Mouse (Mus musculus) heart, embryonic 12.5 days (tissue): ENCODE data around the gene Spc25. TPM values are rescaled to one million over a fixed set of nuclear protein-coding genes. Genes with fewer than 3 reads are reported as not detected.
A peak's percentile ranks its signal among the peaks of the same experiment; 100 is the strongest.

ENCODE experiments used
- ATAC-seq: fragments of 200-750 bp; cut with Nextera tagmentation; 2 replicates; pipeline ENCODE4 v1.8.0; 2017; ENCODE audit warnings: moderate TSS enrichment, moderate library complexity; ENCODE audit not compliant: insufficient number of reproducible peaks, low FRiP score
- H3K27ac ChIP-seq: fragments of 300-500 bp; sonication (generic); 2 replicates; pipeline ENCODE4 v1.5.1; 2016; ENCODE audit warnings: mild to moderate bottlenecking, moderate library complexity; ENCODE audit not compliant: poor library complexity, severe bottlenecking
- H3K27me3 ChIP-seq: fragments of 300-500 bp; sonication (generic); replicated peaks from 2 replicates; pipeline ENCODE4 v1.6.1; 2016; ENCODE audit warnings: mild to moderate bottlenecking, moderate library complexity
- H3K36me3 ChIP-seq: fragments of 300-500 bp; sonication (generic); 2 replicates; pipeline ENCODE4 v1.6.1; 2016; ENCODE audit warnings: mild to moderate bottlenecking, moderate library complexity
- H3K4me1 ChIP-seq: fragments of 300-500 bp; sonication (generic); replicated peaks from 2 replicates; pipeline ENCODE4 v1.6.1; 2016; ENCODE audit warnings: mild to moderate bottlenecking
- H3K4me2 ChIP-seq: fragments of 300-500 bp; sonication (generic); 2 replicates; pipeline ENCODE4 v1.6.1; 2016; ENCODE audit warnings: mild to moderate bottlenecking, moderate library complexity
- H3K4me3 ChIP-seq: fragments of 300-500 bp; sonication (generic); 2 replicates; pipeline ENCODE4 v1.5.1; 2016; ENCODE audit warnings: mild to moderate bottlenecking
- H3K9ac ChIP-seq: fragments of 300-500 bp; sonication (generic); 2 replicates; pipeline ENCODE4 v1.6.1; 2016; ENCODE audit warnings: mild to moderate bottlenecking, moderate library complexity
- H3K9me3 ChIP-seq: fragments of 300-500 bp; sonication (generic); replicated peaks from 2 replicates; pipeline ENCODE4 v1.6.1; 2016; ENCODE audit warnings: mild to moderate bottlenecking, moderate library complexity
- WGBS: fragments of 180-500 bp; shearing (Covaris S2); methylation state at CpG from one replicate; pipeline ENCODE4 v1.1.7; 2016; 5-methylcytosine and 5-hydroxymethylcytosine counted together
- polyA plus RNA-seq: library from polyadenylated mRNA; unstranded; fragments of >200 nt; fragmentation: Nextera tagmentation; extraction: Ambion mirVana; gene quantifications from 2 replicates; pipeline ENCODE4 v1.2.1, GENCODE M21; 2016

The Spc25 gene
- 135 and 142 TPM in 2 replicates for polyA plus RNA-seq

GRCm38 (mm10) chr2:69205791-69206351, at the start of gene Spc25:
Spc25 (minus strand) TSS chr2:69206194.
- Histone ChIP-seq H3K9ac (peak within 1 kb of the TSS; percentile 92), H3K27me3 (no peaks in the 10 kb centered on the region), H3K4me1 (peaks cover 8% of the 10 kb centered on the region), H3K4me2 (peak within 1 kb of the TSS; percentile 75), H3K4me3 (peak within 1 kb of the TSS; percentile 95), H3K27ac (peak within 1 kb of the TSS; percentile 85), H3K9me3 (no peaks in the 10 kb centered on the region), H3K36me3 (peaks cover 19% of the 10 kb centered on the region)
- peak; percentile 99 for ATAC-seq
- 0% methylated on average over 46 of the region's 46 CpGs for WGBS

DNA sequence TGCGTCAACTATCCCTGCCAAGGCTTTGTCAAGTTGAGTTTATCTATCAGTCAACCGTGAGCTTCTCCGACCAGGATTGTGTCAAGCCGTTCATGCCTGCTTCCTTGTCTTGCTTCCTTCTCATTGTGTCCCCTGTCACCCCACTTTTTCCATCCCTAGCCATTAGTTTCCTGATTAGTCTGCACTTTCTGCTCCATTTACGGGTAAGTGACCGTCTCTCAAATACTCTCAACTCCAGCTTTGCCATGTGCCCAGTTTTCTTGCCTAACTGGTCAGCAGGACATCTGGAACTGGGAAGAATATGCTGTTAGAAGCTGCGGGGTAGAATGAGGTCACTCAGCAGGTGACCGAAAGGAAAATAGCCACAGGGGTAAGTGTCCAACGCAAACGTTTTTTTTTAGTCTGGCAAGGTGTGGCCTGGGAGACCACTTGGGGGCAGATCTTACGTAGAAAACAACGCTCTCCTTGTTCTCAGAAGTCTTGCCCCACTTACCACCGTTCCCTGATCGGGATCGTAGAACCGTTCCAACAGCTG, 42.3 kb upstream of the Spc25 start:
- WGBS = 51% methylated on average over 16 of the region's 16 CpGs
- no peaks in the 10 kb centered on the region for H3K4me1 ChIP-seq
- no peak overlapping the region for H3K4me3 ChIP-seq
- ATAC-seq = no peak
- H3K36me3 ChIP-seq = no peaks in the 10 kb centered on the region
- H3K9ac ChIP-seq = no peak overlapping the region
- no peak overlapping the region for H3K4me2 ChIP-seq
- no peak overlapping the region for H3K27ac ChIP-seq
- H3K27me3 ChIP-seq = no peaks in the 10 kb centered on the region
- H3K9me3 ChIP-seq = no peaks in the 10 kb centered on the region

- no peak overlapping the region for H3K4me3 ChIP-seq
- ATAC-seq = no peak
- H3K9ac ChIP-seq = no peak overlapping the region
- H3K27ac ChIP-seq = no peak overlapping the region
- WGBS = 85% methylated on average over 1 of the region's 1 CpGs
- H3K9me3 ChIP-seq = no peaks in the 10 kb centered on the region
- no peaks in the 10 kb centered on the region for H3K4me1 ChIP-seq
- no peaks in the 10 kb centered on the region for H3K27me3 ChIP-seq
- H3K4me2 ChIP-seq = no peak overlapping the region
- no peaks in the 10 kb centered on the region for H3K36me3 ChIP-seq
Measured at GRCm38 (mm10) chr2:69247081-69247480, 41.1 kb upstream of the Spc25 start.

DNA sequence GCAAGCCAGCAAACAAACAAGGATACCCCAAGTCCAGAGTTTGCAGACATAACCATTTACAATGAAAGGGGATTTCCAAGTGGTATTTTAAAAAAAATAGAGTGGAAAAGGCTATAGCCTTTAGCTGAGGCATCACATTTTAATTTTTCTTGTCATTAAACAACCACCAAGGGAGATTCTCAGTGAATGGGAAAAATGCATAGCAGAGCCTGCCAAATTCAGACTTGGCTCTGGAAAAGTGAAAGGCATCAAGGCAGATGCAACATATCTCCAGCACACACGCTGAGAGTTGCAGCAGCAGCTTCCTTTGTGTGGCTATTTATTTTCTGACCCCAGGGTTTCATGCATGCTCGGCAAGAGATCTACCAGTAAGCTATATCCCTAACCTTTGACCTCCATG, 38.9 kb upstream of the Spc25 start:
- Histone ChIP-seq H3K9ac (no peak overlapping the region), H3K4me3 (no peak overlapping the region), H3K27me3 (no peaks in the 10 kb centered on the region), H3K4me1 (no peaks in the 10 kb centered on the region), H3K36me3 (no peaks in the 10 kb centered on the region), H3K4me2 (no peak overlapping the region), H3K9me3 (no peaks in the 10 kb centered on the region), H3K27ac (no peak overlapping the region)
- ATAC-seq = no peak
- WGBS = 40% methylated on average over 2 of the region's 2 CpGs

DNA sequence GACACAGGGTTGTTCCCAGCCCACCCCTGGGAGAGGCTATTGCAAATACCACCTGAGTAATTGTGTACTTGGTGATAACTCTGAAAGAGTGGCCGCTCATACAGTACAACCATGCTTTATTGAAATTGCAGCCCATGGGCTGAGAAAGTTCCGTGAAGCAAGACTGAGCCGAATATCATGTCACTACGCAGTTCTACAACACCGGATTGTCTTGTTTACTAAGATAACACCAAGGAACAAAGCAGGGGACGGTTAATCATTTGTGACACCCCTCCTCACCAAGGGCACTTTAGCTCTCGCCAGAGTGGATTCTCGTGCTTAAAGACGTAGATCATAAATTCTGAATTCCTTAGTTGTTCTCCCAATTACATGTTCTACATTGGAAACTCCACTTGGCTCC, 33.3 kb upstream of the Spc25 start:
- H3K27ac ChIP-seq = no peak overlapping the region
- no peaks in the 10 kb centered on the region for H3K36me3 ChIP-seq
- H3K9ac ChIP-seq = no peak overlapping the region
- H3K4me2 ChIP-seq = no peak overlapping the region
- WGBS = 77% methylated on average over 9 of the region's 9 CpGs
- no peak overlapping the region for H3K4me3 ChIP-seq
- H3K9me3 ChIP-seq = no peaks in the 10 kb centered on the region
- no peaks in the 10 kb centered on the region for H3K27me3 ChIP-seq
- H3K4me1 ChIP-seq = no peaks in the 10 kb centered on the region
- no peak for ATAC-seq

GRCm38 (mm10) chr2:69234976-69235678, 29.1 kb upstream of the Spc25 start:
- Histone ChIP-seq H3K27me3 (no peaks in the 10 kb centered on the region), H3K9me3 (no peaks in the 10 kb centered on the region), H3K9ac (no peak overlapping the region), H3K4me1 (0 out of 2 replicates have a peak, but pooled peaks cover 3% of the 10 kb centered on the region), H3K36me3 (no peaks in the 10 kb centered on the region), H3K4me2 (no peak overlapping the region), H3K27ac (no peak overlapping the region), H3K4me3 (no peak overlapping the region)
- no peak for ATAC-seq
- WGBS = 81% methylated on average over 5 of the region's 5 CpGs

DNA sequence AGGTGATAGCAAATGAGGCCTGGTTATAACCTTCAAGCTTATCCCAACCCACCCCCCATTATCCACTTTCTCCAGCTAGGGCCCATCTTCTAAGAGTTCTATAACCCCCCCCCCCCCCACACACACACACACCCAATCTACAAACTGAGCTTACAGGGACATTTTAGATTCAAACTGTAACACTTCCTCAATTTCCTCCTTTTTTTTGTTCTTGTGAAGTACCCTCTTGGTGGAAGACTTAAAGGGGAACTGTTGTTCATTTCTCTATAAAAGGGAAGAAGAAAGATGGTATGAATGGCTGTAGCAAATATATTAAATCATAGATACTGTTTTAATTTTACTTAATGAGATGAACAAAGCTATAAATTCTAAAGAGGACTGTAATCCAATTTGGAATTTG, 26.1 kb upstream of the Spc25 start:
- no peak for ATAC-seq
- H3K27ac ChIP-seq = no peak overlapping the region
- H3K4me3 ChIP-seq = no peak overlapping the region

DNA sequence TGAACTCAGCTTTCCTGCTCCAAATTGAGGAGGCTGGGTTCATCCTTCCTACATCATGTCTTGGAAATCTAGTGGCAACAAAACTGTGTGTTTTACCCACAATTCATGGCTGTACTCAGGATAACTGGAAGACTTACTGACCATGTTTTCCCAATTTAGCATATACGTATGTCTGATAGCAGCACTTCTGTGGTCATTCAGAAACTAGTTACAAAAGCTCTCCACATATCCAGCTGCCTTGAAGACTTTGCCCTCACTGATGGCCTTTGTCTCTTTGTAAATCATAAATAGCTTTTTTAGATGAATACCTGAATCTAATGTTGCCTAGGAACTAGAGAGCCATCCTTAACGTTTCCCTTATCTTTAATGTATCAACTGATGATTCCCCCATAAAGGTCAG, 24.1 kb upstream of the Spc25 start:
- Histone ChIP-seq H3K4me2 (no peak overlapping the region), H3K27ac (no peak overlapping the region), H3K27me3 (no peaks in the 10 kb centered on the region), H3K4me1 (0 out of 2 replicates have a peak, but pooled peaks cover 3% of the 10 kb centered on the region), H3K9me3 (no peaks in the 10 kb centered on the region), H3K36me3 (no peaks in the 10 kb centered on the region), H3K9ac (no peak overlapping the region), H3K4me3 (no peak overlapping the region)
- WGBS = 76% methylated on average over 2 of the region's 2 CpGs
- no peak for ATAC-seq

More for the DNA sequence above, 26.1 kb upstream of the Spc25 start:
- H3K36me3 ChIP-seq = no peaks in the 10 kb centered on the region
- H3K9me3 ChIP-seq = no peaks in the 10 kb centered on the region
- H3K9ac ChIP-seq = no peak overlapping the region
- no peak overlapping the region for H3K4me2 ChIP-seq
- no peaks in the 10 kb centered on the region for H3K27me3 ChIP-seq
- 0 out of 2 replicates have a peak, but pooled peaks cover 3% of the 10 kb centered on the region for H3K4me1 ChIP-seq

- H3K9me3 ChIP-seq = no peaks in the 10 kb centered on the region
Measured at GRCm38 (mm10) chr2:69228635-69229034, 22.6 kb upstream of the Spc25 start.

DNA sequence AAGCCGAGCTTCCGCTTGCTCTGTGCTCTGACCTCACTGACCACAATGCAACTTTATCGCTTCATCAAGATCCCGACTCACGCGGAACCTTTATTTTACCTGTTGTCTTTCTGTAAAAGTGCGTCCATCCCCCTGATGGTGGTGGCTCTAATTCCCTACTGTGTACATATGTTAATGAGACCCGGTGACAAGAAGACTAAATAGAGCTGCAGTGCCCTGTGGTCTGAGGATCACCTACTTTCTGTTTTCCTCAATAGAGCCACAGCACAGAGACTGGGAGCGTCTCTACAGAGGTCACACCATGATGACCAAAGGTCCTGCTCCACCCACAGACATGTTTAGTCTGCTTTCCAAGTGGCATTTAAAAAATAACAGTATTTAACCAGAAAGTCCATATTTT, 20.9 kb upstream of the Spc25 start:
- WGBS = 87% methylated on average over 9 of the region's 9 CpGs

More at GRCm38 (mm10) chr2:69228635-69229034, 22.6 kb upstream of the Spc25 start:
- no peaks in the 10 kb centered on the region for H3K36me3 ChIP-seq
- no peak overlapping the region for H3K27ac ChIP-seq
- ATAC-seq = no peak
- H3K4me1 ChIP-seq = 0 out of 2 replicates have a peak, but pooled peaks cover 3% of the 10 kb centered on the region
- WGBS = 83% methylated on average over 6 of the region's 6 CpGs
- H3K4me2 ChIP-seq = no peak overlapping the region
- no peak overlapping the region for H3K9ac ChIP-seq
- no peak overlapping the region for H3K4me3 ChIP-seq
- H3K27me3 ChIP-seq = no peaks in the 10 kb centered on the region

GRCm38 (mm10) chr2:69224724-69225123, 18.7 kb upstream of the Spc25 start:
- Histone ChIP-seq H3K27ac (no peak overlapping the region), H3K4me2 (no peak overlapping the region), H3K36me3 (no peaks in the 10 kb centered on the region), H3K9ac (no peak overlapping the region), H3K9me3 (no peaks in the 10 kb centered on the region), H3K4me3 (no peak overlapping the region), H3K27me3 (no peaks in the 10 kb centered on the region), H3K4me1 (no peaks in the 10 kb centered on the region)
- 43% methylated on average over 2 of the region's 2 CpGs for WGBS
- ATAC-seq = no peak

More for the DNA sequence above, 20.9 kb upstream of the Spc25 start:
- Histone ChIP-seq H3K9ac (no peak overlapping the region), H3K4me3 (no peak overlapping the region), H3K27ac (no peak overlapping the region), H3K4me1 (0 out of 2 replicates have a peak, but pooled peaks cover 3% of the 10 kb centered on the region), H3K27me3 (no peaks in the 10 kb centered on the region), H3K36me3 (no peaks in the 10 kb centered on the region), H3K4me2 (no peak overlapping the region), H3K9me3 (no peaks in the 10 kb centered on the region)
- no peak for ATAC-seq
